Mouse (Mus musculus) WW6 (cell line): Measurements from ENCODE around the gene Clec2d.

ENCODE experiments used
- DNase-seq: peaks from one replicate; pipeline ENCODE4 v3.0.0-alpha.2; 2013; ENCODE audit warnings: low read depth, low spot score

Gene Clec2d

DNA sequence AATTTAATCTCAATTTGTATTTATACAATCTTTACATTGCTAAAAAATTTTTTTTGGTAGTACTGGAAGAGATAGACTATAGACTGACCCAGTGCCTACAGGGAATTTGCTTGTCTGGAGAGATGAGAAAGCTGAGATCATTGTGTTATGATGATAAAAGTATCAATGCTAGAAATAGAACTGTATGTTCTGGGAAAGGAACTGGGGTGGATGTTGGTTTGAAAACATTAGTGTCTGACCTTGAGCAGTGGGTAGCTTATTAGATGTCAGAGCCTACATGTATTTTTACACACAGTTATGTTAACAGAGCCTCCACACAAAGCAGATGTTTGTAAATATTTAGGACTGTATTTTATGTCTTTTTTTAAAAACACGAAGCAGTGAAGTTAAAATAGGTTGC, 43.7 kb downstream of the Clec2d start:
- no peak for DNase-seq

GRCm38 (mm10) chr6:129225078-129225477, 44.7 kb downstream of the Clec2d start:
- DNase-seq: no peak

- no peak for DNase-seq
Observed at GRCm38 (mm10) chr6:129228935-129229773, 48.7 kb downstream of the Clec2d start.

GRCm38 (mm10) chr6:129229774-129230578, 49.6 kb downstream of the Clec2d start:
- no peak for DNase-seq

DNA sequence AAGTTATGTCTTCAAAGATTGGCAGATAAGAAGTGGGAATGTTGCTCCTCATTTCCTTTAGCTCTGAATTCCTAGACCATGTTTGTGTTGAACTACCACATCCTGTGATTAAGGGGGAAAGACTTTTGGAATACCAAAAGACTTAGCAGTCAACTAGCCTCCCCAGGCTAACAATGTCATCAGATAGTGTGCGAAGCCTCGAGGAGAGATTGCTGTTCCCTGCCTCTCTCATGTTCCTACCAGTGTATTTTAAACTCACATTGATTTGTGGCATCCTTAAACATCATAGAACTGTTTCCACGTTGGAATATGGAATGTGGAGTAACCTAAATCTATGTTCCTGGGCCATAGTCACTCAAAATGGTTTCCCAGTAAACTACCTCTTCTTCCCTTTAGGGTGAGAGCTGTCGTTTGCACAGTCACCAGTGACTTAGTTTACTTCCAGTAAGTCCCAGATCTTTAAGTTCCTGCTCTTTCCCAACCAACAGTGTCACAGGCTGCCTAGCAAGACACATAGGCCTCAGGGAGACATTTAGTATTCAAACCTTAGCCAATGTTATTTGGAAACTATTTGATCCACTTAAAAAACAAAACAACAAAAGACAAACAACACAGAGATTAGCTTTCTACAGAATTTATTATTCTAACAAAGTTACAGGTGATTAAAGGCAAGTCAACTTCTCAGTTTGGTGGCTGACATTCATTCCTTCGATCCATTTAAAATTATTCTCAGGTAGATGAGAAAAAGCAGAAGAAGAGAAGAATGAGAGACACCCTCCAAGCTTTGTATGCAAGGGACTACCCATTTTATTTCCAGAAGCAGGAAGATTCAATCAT, 51.8 kb downstream of the Clec2d start:
- DNase-seq: no peak

DNA sequence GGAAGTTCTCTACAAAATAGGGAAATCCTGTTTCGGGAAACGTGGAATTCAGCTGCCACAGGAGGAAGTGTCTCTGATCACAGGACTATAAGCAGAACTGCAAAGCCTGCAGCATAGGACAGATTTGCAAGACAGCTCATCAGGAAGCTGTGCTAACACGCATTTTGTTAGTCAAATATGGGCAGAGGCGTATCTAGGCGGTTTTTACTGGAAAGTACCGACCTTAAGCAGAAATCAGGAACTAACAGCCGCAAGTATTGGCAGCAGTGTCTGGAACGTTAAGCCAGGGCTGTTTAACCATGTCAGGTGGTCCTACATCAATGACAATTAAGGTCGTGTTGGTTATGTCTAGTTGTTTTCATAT, 52.4 kb downstream of the Clec2d start:
- no peak for DNase-seq

GRCm38 (mm10) chr6:129233366-129233954, 53.0 kb downstream of the Clec2d start:
- no peak for DNase-seq

- DNase-seq: no peak
Observed at GRCm38 (mm10) chr6:129233955-129234369, 53.5 kb downstream of the Clec2d start.

DNA sequence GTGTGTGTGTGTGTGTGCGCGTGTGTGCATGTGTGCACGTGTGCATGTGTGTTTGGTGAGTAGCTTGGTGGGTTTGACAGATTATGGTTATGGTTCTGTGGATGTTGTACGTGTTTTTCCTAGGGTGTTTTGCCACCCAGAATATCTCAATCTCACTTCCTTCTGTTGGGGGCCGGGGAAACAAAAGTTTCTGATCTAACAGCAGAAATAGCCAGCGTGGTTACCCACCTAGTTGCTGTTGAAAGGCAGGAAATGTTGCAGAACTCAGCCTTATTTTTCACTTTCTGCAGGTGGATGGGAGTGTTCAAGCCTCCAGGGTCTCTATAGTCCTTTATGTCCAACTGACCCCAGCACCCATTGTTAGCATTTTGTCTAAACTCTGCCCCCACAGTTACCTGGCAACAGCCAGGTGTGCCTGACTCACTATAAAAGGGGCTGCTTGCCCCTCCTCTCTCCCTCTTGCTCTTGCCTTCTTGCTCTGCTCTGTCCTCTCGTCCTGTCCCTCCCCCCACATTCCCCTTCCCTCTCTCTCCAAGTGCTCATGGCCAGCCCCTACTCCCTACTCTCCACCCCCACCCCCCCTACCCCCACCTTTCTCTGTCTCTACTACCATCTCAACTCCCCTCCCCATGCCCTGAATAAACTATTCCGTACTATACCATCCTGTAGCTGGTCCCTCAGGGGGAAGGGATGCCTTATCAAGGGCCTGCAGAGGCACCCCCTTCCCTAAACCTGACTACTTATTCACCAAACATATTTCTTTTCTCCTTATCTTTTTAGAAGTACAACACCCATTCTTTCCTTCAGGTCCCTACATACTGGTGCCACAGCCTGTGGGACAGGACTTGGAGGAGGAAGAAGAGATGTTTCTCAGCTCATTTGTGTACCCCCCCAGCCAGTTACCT, 54.3 kb downstream of the Clec2d start:
- DNase-seq: no peak

- DNase-seq: no peak
Observed at GRCm38 (mm10) chr6:129235855-129236461, 55.5 kb downstream of the Clec2d start.
